Mouse (Mus musculus) heart, adult 2 months (tissue): Measurements from ENCODE around the gene Rbm5.

Experiments used
- CTCF ChIP-seq: fragments of 200-600 bp; IDR thresholded peaks from 2 replicates; pipeline ENCODE4 v1.8.1; 2022; ENCODE audit warnings: antibody characterized with exemption, mild to moderate bottlenecking, moderate library complexity
- EP300 ChIP-seq: fragments of 200-500 bp; IDR thresholded peaks from 2 replicates; pipeline ENCODE4 v1.6.1; 2011; ENCODE audit warnings: low read depth, low read length, control low read depth; ENCODE audit not compliant: insufficient read depth
- POLR2A ChIP-seq: fragments of 200-500 bp; IDR thresholded peaks from 2 replicates; pipeline ENCODE4 v1.6.1; 2011; ENCODE audit warnings: mild to moderate bottlenecking, low read depth, low read length, control low read depth; ENCODE audit not compliant: insufficient read depth

DNA sequence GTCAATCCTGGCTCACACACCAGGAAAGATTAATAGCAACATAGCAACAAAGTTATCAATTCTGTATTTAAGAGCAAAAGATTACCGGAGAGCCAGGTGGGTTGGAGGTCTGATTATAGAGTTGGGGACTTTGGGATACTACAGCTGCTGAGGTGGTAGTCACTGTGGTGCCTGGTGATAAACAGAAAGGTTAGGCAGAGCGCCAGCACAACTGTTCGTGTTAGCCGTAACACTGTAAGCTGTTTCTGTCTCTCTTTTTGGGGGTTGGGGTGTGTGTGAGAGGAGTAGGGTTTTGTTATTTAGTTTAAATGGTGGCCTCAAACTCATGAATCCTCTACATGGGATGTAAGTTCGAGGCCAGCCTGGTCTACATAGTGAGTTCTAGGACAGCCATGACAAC, 20.4 kb downstream of the Rbm5 start:
- TF ChIP-seq CTCF: no peak
- no peak for TF ChIP-seq EP300
- no peak for TF ChIP-seq POLR2A
